Comparison of ENCODE assay signal across 1 mouse cellular context in the genomic region with DNA sequence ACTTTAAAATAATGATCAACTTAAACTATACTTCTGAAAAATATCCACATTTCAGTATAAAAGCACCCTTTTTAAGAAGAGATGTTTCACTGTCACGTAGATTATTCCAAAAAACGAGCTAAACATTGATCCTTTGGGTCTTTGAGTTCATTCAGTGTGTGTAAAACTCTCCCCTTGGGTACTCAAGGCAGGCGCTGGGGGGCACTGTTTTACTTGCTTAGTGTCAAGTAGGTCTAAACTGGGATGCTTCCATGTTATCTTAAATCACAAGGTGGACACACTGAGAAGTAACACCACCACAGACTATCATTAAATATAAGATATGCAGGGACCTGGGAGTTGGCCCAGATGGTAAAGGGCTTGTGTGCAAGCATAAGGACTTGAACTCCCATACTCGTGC.
TF ChIP-seq lines count a peak whose summit lies in the region.

No protein-coding gene starts in this region.

TF ChIP-seq in MEL, 35 proteins besides CTCF, POLR2A, EP300 and RAD21 (continued from another document):
- no peak for TF ChIP-seq USF2 (IDR thresholded peaks at IDR 0.05; ENCODE audit: borderline replicate concordance in 1 of 2, insufficient read depth in 1 of 2, low read depth in 1 of 2, low read length in 2 of 2)
